Mouse (Mus musculus) ES-E14 (cell line): ENCODE measurements around the gene Zmynd12.

ENCODE experiments used
- HCFC1 ChIP-seq: IDR thresholded peaks from 2 replicates; pipeline ENCODE4 v1.6.1; 2012; ENCODE audit warnings: low read length, inconsistent platforms, borderline replicate concordance; ENCODE audit not compliant: insufficient read depth
- MAFK ChIP-seq: IDR thresholded peaks from 2 replicates; pipeline ENCODE4 v1.6.1; 2014; ENCODE audit warnings: mild to moderate bottlenecking, low read depth, low read length, inconsistent platforms; ENCODE audit not compliant: insufficient read depth
- ZNF384 ChIP-seq: IDR thresholded peaks from 2 replicates; pipeline ENCODE4 v1.6.1; 2012; ENCODE audit warnings: low read depth, low read length, inconsistent platforms

GRCm38 (mm10) chr4:119473150-119473549 lies 50.5 kb downstream of the Zmynd12 start:
- no peak for TF ChIP-seq ZNF384
- no peak for TF ChIP-seq HCFC1
- TF ChIP-seq MAFK, result no peak
